Mouse (Mus musculus): ENCODE data around the gene Cmss1. TPM values are rescaled to one million over a fixed set of nuclear protein-coding genes. Genes with fewer than 3 reads are reported as not detected.

The Cmss1 gene
- polyA plus RNA-seq, 1 experiment: 36.3 TPM

DNA sequence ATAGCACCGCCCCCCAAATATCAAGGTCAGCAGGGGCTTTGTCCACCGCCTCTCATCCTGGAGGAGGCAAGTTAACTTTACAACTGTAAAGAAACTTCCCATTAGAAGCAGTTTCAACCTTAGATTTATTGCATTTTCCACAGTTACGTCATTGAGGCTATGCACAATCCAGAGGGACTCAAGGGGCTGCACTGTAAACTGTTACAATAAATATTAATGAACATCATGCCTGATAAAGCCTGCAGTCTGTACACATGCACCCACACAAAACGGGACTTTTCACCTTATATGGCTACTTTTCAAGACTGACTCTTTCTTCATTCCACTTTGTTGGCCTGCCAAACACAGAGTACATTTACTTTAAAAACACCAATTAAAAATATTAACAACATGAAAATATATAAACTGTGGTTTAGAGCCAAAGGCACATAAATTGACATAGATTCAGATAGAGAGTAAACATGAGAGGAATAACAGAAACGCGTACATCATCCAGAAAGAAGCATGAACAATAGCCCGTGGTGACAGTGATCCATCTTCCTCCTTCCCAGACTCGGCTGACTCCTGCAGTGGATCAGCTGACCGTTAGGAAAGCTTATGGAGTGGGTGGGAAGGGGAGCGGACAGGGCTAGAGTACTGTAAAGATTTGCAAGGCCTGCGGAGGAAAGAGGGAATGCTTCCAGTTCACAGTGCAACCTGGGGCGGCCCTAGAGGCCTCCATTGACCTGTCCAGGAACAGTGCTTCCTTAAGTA is 122.4 kb downstream of the Cmss1 start:
- Histone ChIP-seq H3K4me1 (peaks cover 49% of the 10 kb centered on the region), H3K36me3 (replicated peaks; ENCODE audit: low read length) (no peaks in the 10 kb centered on the region), H3K9me3 (no peaks in the 10 kb centered on the region), H3K27me3 (replicated peaks) (no peaks in the 10 kb centered on the region), H3K4me3 (replicated peaks) (no peak overlapping the region)
- TF ChIP-seq GATA1 (IDR thresholded peaks at IDR 0.05; ENCODE audit: borderline replicate concordance, low read length): no peak
- TF ChIP-seq FLI1 (IDR thresholded peaks at IDR 0.05; ENCODE audit: low read length): no peak

DNA sequence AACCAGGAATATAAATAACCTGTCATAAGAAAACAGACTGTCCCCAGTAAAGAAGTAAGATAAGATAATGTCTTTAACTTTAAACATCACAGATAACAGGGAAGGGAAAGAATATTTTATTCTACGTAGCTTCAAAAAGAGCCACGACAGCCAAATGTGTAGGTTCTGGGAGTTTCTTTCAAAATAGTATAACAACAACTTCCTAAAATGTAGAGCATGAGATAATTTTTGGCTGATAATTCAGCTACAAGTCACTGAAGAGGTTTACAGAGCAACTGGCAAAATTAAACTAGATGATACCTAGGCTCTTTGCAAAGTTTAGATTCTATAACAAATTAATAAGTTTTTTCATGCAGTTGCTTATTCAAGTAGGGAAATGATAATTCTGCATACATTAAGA is 123.2 kb downstream of the Cmss1 start:
- H3K4me3 ChIP-seq (replicated peaks): no peak overlapping the region
- peaks cover 49% of the 10 kb centered on the region for H3K4me1 ChIP-seq
- no peaks in the 10 kb centered on the region for H3K36me3 ChIP-seq (replicated peaks; ENCODE audit: low read length)
- no peaks in the 10 kb centered on the region for H3K27me3 ChIP-seq (replicated peaks)
- H3K9me3 ChIP-seq: no peaks in the 10 kb centered on the region
- no peak for TF ChIP-seq GATA1 (IDR thresholded peaks at IDR 0.05; ENCODE audit: borderline replicate concordance, low read length)

DNA sequence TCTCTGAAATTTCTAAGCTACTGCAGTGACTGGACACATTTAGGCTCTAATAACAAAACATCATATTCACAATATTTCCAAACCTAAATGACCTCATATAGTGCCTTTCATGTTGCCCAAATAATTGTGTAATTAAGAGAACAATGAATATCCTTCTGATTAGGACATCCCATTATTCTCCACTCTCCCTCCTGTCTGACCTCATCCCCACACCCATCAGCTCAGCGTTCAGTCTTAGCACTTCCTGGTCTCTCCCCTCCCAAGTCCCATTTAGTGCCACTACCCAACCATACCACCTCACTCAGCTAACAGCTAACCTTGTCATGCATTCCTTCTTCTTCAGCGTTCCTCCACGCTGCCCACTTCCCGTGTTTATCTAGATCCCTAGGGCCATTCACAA is 123.8 kb downstream of the Cmss1 start:
- H3K4me3 ChIP-seq (replicated peaks): peak overlapping the region; percentile 65
- H3K27me3 ChIP-seq (replicated peaks): no peaks in the 10 kb centered on the region
- H3K9me3 ChIP-seq: no peaks in the 10 kb centered on the region
- H3K36me3 ChIP-seq (replicated peaks; ENCODE audit: low read length): no peaks in the 10 kb centered on the region
- peaks cover 47% of the 10 kb centered on the region for H3K4me1 ChIP-seq
- TF ChIP-seq FLI1 (IDR thresholded peaks at IDR 0.05; ENCODE audit: low read length) (no peak), GATA1 (IDR thresholded peaks at IDR 0.05; ENCODE audit: borderline replicate concordance, low read length) (no peak)

DNA sequence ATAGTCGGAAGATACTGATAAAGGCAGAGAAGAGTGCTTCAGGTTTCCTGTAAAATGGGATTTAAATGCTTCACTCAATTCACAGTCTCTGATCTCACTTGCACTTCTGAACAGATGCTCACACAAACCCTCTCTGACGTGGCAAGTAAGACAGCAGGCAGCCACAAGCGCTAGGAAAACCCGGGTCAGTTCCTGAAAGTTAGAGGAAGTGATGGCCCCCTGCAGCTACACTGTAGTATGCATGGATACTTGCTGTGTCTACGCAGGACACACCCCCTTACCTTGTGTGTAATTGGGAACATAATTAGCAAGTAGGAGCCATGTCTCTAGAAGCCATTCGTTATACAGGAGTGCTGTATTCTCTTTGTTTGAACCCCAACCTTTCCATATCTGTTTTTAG is 124.4 kb downstream of the Cmss1 start:
- H3K27me3 ChIP-seq (replicated peaks): no peaks in the 10 kb centered on the region
- H3K36me3 ChIP-seq (replicated peaks; ENCODE audit: low read length): no peaks in the 10 kb centered on the region
- H3K4me3 ChIP-seq (replicated peaks): peak overlapping the region; percentile 29
- no peaks in the 10 kb centered on the region for H3K9me3 ChIP-seq
- no peak for TF ChIP-seq GATA1 (IDR thresholded peaks at IDR 0.05; ENCODE audit: borderline replicate concordance, low read length)
- TF ChIP-seq FLI1 (IDR thresholded peaks at IDR 0.05; ENCODE audit: low read length): no peak
- peaks cover 45% of the 10 kb centered on the region for H3K4me1 ChIP-seq

DNA sequence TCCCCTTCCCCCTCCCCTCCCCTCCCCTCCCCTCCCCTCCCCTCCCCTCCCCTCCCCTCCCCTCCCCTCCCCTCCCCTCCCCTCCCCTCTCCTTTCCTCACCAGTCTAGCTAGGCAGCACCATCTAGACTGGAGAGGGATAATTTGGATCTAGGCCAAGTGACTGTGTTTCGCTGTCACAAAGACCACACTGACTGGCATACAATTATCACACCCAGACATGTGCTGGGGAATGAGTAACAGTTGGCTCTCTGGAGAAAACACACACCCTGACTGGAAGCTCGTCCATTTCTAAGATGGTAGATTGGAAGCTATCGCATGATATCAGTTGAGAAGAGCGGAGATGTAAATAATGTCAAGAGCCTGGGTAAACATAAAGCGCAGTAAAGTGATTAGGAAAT is 126.9 kb downstream of the Cmss1 start:
- H3K4me3 ChIP-seq (replicated peaks): no peak overlapping the region
- TF ChIP-seq GATA1 (IDR thresholded peaks at IDR 0.05; ENCODE audit: borderline replicate concordance, low read length) (no peak), FLI1 (IDR thresholded peaks at IDR 0.05; ENCODE audit: low read length) (no peak)
- peaks cover 25% of the 10 kb centered on the region for H3K4me1 ChIP-seq
- no peaks in the 10 kb centered on the region for H3K27me3 ChIP-seq (replicated peaks)
- peaks cover 8% of the 10 kb centered on the region for H3K9me3 ChIP-seq
- H3K36me3 ChIP-seq (replicated peaks; ENCODE audit: low read length): peaks cover 8% of the 10 kb centered on the region

DNA sequence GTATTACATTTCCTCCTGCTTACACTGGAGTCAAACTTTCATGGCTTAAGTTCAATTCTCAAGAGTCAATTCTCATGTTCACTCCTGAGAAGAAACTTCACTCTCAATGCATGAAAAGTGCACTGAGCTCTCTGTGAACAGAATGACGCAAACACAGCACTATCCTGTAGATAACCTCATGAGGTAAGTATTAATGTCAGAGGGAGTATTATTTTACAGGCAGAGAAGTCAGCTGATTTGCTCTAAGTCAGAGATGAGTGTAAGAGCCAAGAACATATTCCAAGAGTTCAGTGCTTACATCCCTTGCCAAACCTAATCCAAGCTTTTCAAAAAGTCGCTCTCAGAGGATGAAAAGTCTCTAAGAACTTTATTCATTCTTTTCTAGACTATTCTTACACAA is 128.2 kb downstream of the Cmss1 start:
- Histone ChIP-seq H3K27me3 (replicated peaks) (no peaks in the 10 kb centered on the region), H3K36me3 (replicated peaks; ENCODE audit: low read length) (peaks cover 8% of the 10 kb centered on the region), H3K9me3 (peaks cover 8% of the 10 kb centered on the region), H3K4me1 (peaks cover 18% of the 10 kb centered on the region), H3K4me3 (replicated peaks) (no peak overlapping the region)
- TF ChIP-seq GATA1 (IDR thresholded peaks at IDR 0.05; ENCODE audit: borderline replicate concordance, low read length): no peak
- TF ChIP-seq FLI1 (IDR thresholded peaks at IDR 0.05; ENCODE audit: low read length): no peak

DNA sequence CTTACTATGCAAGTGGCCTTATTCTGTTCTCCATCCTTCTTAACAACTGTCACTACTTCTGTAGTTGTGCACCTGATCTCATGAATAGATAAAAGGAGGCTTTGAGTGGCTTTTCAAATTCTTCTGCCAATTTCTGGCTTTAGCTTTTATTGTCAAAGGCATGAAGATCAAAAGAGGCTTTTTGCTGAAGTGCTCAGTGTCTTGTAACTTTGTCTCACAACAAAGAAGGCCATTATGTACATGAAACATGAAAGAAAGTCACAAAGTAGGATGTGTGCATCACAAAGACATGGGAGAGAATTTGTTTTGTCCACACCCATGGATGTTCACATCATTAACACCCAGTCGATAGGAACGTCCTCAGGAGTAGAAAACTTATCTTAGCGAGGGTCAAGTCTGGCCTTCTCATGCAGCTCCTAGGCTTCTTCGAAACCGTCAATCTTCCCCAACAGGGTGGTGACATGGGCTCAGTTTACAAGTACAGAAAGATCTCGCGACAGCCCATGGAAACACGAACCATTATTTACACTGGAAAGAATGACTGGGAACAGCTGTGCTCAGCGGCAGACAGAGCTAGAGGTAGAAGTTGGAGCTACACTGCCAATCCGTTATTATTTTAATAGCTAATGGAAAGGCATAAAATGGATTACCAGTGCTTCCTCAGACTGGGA is 133.1 kb downstream of the Cmss1 start:
- peaks cover 8% of the 10 kb centered on the region for H3K9me3 ChIP-seq
- no peaks in the 10 kb centered on the region for H3K27me3 ChIP-seq (replicated peaks)
- peaks cover 8% of the 10 kb centered on the region for H3K36me3 ChIP-seq (replicated peaks; ENCODE audit: low read length)
- TF ChIP-seq GATA1 (IDR thresholded peaks at IDR 0.05; ENCODE audit: borderline replicate concordance, low read length) (no peak), FLI1 (IDR thresholded peaks at IDR 0.05; ENCODE audit: low read length) (no peak)
- peaks cover 45% of the 10 kb centered on the region for H3K4me1 ChIP-seq
- no peak overlapping the region for H3K4me3 ChIP-seq (replicated peaks)

DNA sequence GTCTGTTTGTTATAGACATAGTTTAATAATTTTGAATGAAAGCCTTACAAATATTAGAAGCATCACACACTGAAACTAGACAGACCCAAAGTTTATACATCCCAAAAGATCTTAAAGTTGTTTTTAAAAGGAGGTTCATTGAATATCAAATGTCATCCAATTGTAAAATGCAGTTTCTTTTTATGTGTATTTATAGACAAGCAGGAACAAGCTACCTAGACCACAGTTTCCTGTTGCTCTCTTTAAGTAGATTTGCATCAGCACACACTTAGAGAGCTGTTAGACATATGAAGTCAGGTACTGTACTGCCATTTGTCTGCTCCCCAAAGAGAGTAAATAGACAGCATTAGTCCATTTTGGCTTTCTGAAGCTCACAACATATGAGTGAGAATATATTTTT is 135.6 kb downstream of the Cmss1 start:
- Histone ChIP-seq H3K27me3 (replicated peaks) (no peaks in the 10 kb centered on the region), H3K9me3 (no peaks in the 10 kb centered on the region; the same call in 1 of the 2 replicates), H3K36me3 (replicated peaks; ENCODE audit: low read length) (no peaks in the 10 kb centered on the region), H3K4me3 (replicated peaks) (no peak overlapping the region), H3K4me1 (peaks cover 58% of the 10 kb centered on the region)
- TF ChIP-seq FLI1 (IDR thresholded peaks at IDR 0.05; ENCODE audit: low read length) (no peak), GATA1 (IDR thresholded peaks at IDR 0.05; ENCODE audit: borderline replicate concordance, low read length) (no peak)

DNA sequence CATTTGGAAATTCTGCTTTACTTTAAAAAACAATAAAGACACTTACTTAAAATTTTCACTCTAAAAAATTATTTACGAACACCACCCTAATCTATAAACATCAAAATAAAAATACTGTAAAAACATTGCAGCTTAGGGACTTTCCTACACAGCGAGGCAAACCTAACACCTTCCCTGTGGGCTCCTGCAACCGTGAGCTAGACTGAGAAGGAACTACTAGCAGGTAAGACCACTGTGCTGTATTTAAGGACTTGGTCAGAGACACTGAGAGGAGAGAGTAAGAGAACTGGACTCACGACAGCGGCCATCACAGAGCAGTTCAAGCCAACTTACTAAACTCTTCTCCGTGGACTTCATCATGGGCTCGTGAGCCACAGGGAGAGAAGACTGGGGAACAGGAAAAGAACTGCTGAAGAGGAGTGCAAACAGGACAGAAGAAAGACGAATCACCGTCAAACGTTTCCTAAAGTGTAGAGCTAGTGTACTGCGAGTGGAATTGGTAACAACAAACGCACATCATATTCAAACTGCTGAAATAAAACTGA is 136.3 kb downstream of the Cmss1 start:
- Histone ChIP-seq H3K36me3 (replicated peaks; ENCODE audit: low read length) (no peaks in the 10 kb centered on the region), H3K27me3 (replicated peaks) (no peaks in the 10 kb centered on the region), H3K9me3 (no peaks in the 10 kb centered on the region), H3K4me1 (peaks cover 58% of the 10 kb centered on the region), H3K4me3 (replicated peaks) (peak overlapping the region; percentile 33)
- TF ChIP-seq GATA1 (IDR thresholded peaks at IDR 0.05; ENCODE audit: borderline replicate concordance, low read length) (no peak), FLI1 (IDR thresholded peaks at IDR 0.05; ENCODE audit: low read length) (no peak)

DNA sequence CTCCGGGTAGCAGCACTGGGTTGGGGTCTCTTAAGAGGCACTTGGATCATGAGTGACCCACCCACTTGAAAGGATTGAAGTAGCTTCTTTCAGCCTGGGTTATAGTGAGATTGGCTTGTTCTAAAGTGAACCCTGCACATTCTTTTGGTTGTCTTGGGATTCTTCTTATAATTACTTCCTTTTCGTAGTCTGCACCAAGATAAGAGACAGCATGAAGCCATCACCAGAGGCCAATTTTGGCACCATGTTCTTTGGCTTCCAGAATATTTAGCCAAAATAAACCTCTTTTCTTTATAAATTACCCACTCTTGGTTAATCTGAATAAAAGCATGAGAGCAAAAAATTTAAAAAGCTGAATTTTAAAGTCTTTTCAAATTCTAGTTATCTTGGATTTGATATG is 136.8 kb downstream of the Cmss1 start:
- Histone ChIP-seq H3K4me3 (replicated peaks) (no peak overlapping the region), H3K36me3 (replicated peaks; ENCODE audit: low read length) (no peaks in the 10 kb centered on the region), H3K4me1 (peaks cover 58% of the 10 kb centered on the region), H3K27me3 (replicated peaks) (no peaks in the 10 kb centered on the region), H3K9me3 (no peaks in the 10 kb centered on the region)
- TF ChIP-seq GATA1 (IDR thresholded peaks at IDR 0.05; ENCODE audit: borderline replicate concordance, low read length) (no peak), FLI1 (IDR thresholded peaks at IDR 0.05; ENCODE audit: low read length) (no peak)

Data from megakaryocyte, embryonic 14.5 days (primary cell).